In the genomic region with DNA sequence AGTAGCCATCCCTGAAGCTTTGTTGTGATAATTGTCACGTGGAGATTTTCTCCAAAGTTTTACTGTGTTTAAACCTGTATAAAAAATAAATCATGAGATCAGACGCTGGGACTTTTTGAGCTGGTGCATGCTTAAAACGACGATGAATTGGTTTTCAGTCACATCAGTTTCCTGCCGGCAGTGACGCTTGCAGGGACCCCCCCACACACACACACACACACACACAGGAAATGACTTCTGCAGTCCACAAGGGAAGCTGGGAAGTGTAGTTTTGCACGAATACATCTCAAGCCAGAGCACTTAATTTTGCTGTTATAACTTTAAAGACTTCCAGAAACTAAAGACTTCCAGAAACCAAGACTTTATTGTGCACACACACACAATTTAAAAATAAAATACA, we compare ENCODE assay signal across 8 mouse cellular contexts. TPM values are rescaled to one million over a fixed set of nuclear protein-coding genes. Genes with fewer than 3 reads are reported as not detected.
DNase-seq lines count a peak whose midpoint lies in the region; ATAC-seq and TF ChIP-seq lines count a peak whose summit lies in the region.

No protein-coding gene starts in this region.

- no peaks in the 10 kb centered on the region for H3K27me3 ChIP-seq in embryonic facial prominence, embryonic 12.5 days
- no peaks in the 10 kb centered on the region for H3K27me3 ChIP-seq in hindbrain, embryonic 14.5 days (ENCODE audit: control insufficient read depth, insufficient read depth, low read length)
- no peaks in the 10 kb centered on the region for H3K27me3 ChIP-seq in stomach, postnatal 0 days (ENCODE audit: control insufficient read depth, insufficient read depth, low read length)

- H3K9me3 ChIP-seq in embryonic facial prominence, embryonic 12.5 days, result no peaks in the 10 kb centered on the region
- H3K9me3 ChIP-seq in hindbrain, embryonic 14.5 days (ENCODE audit: control insufficient read depth, low read length), result no peaks in the 10 kb centered on the region
- H3K9me3 ChIP-seq in stomach, postnatal 0 days (ENCODE audit: control insufficient read depth, low read length), result no peaks in the 10 kb centered on the region

- no peaks in the 10 kb centered on the region for H3K36me3 ChIP-seq in embryonic facial prominence, embryonic 12.5 days
- H3K36me3 ChIP-seq in hindbrain, embryonic 14.5 days (replicated peaks; ENCODE audit: control insufficient read depth, insufficient read depth), result no peaks in the 10 kb centered on the region
- H3K36me3 ChIP-seq in stomach, postnatal 0 days (ENCODE audit: control insufficient read depth, insufficient read depth, low read length), result no peaks in the 10 kb centered on the region

- H3K4me1 ChIP-seq in embryonic facial prominence, embryonic 12.5 days, result no peaks in the 10 kb centered on the region
- no peaks in the 10 kb centered on the region for H3K4me1 ChIP-seq in hindbrain, embryonic 14.5 days (replicated peaks; ENCODE audit: control insufficient read depth, insufficient read depth, low read length)
- no peaks in the 10 kb centered on the region for H3K4me1 ChIP-seq in stomach, postnatal 0 days (replicated peaks; ENCODE audit: control insufficient read depth, insufficient read depth)

- peak overlapping the region; percentile 21 for H3K4me2 ChIP-seq in embryonic facial prominence, embryonic 12.5 days (replicated peaks)
- peak overlapping the region; percentile 42 for H3K4me2 ChIP-seq in hindbrain, embryonic 14.5 days (replicated peaks)
- peak overlapping the region; percentile 39 for H3K4me2 ChIP-seq in stomach, postnatal 0 days (replicated peaks; ENCODE audit: low read depth)

- H3K4me3 ChIP-seq in embryonic facial prominence, embryonic 12.5 days, result no peak overlapping the region
- H3K4me3 ChIP-seq in hindbrain, embryonic 14.5 days (replicated peaks; ENCODE audit: low read length), result peak overlapping the region; percentile 7; the same call in 1 of the 2 replicates
- H3K4me3 ChIP-seq in stomach, postnatal 0 days (ENCODE audit: low read depth, low read length), result no peak overlapping the region

- DNase-seq in right cerebral cortex, adult 18-20 months, result peak; percentile 37
- no peak for DNase-seq in right cerebral cortex, postnatal 25 days
- peak; percentile 65 for DNase-seq in hindbrain, embryonic 14.5 days (ENCODE audit: low spot score)
- DNase-seq in layer of hippocampus, postnatal 14 days (ENCODE audit: low spot score in 2 of 2), result peak; percentile 16 to 52
- peak; percentile 19 for DNase-seq in stomach, postnatal 0 days (ENCODE audit: low spot score)

- no peak overlapping the region for H3K9ac ChIP-seq in embryonic facial prominence, embryonic 12.5 days
- H3K9ac ChIP-seq in hindbrain, embryonic 14.5 days, result no peak overlapping the region
- no peak overlapping the region for H3K9ac ChIP-seq in stomach, postnatal 0 days (ENCODE audit: low read length)

- no peak for TF ChIP-seq EP300 in stomach, postnatal 0 days (optimal IDR thresholded peaks at IDR 0.05)

- no peak overlapping the region for H3K27ac ChIP-seq in embryonic facial prominence, embryonic 12.5 days
- H3K27ac ChIP-seq in hindbrain, embryonic 14.5 days, result no peak overlapping the region
- no peak overlapping the region for H3K27ac ChIP-seq in stomach, postnatal 0 days (replicated peaks)

- 0 out of 2 replicates have a peak, but pooled peaks have one; percentile 56 for ATAC-seq in embryonic facial prominence, embryonic 12.5 days (ENCODE audit: insufficient number of reproducible peaks, insufficient read depth, low FRiP score, low TSS enrichment)
- ATAC-seq in hindbrain, embryonic 14.5 days (ENCODE audit: low FRiP score), result peak; percentile 80; the same call in 1 of the 2 replicates
- peak; percentile 89 for ATAC-seq in megakaryocyte progenitor cell, adult 5-6 weeks (replicated peaks; ENCODE audit: poor library complexity)
- no peak for ATAC-seq in stomach, postnatal 0 days (ENCODE audit: low FRiP score, low TSS enrichment)
- no peak for ATAC-seq in megakaryocyte-erythroid progenitor cell, adult 5-6 weeks (replicated peaks; ENCODE audit: low FRiP score, low TSS enrichment, poor library complexity, severe bottlenecking)

- TF ChIP-seq CTCF in stomach, postnatal 0 days (IDR thresholded peaks at IDR 0.05; ENCODE audit: low read depth), result no peak

- 37% methylated on average over 7 of the region's 7 CpGs for WGBS in embryonic facial prominence, embryonic 12.5 days
- 53% methylated on average over 7 of the region's 7 CpGs for WGBS in hindbrain, embryonic 14.5 days
- 16% methylated on average over 7 of the region's 7 CpGs for WGBS in stomach, postnatal 0 days

RNA-seq across cellular contexts. Expression of a gene that starts 5.3 kb away (rescaled TPM):
- polyA plus RNA-seq in embryonic facial prominence, embryonic 12.5 days (2016; fragmentation: Nextera tagmentation; extraction: Ambion mirVana), result 21.9 and 24.1 TPM in 2 replicates
- polyA plus RNA-seq in hindbrain, embryonic 14.5 days (2014; fragmentation: Nextera tagmentation; extraction: Ambion mirVana), result 19.0 and 20.4 TPM in 2 replicates
- total RNA-seq in layer of hippocampus, postnatal 14 days (2021), result 1 to 10 TPM; 4.3 to 6.0 TPM
- total RNA-seq in megakaryocyte progenitor cell, adult 5-6 weeks (2015), result 68.1 and 70.0 TPM in 2 replicates
- total RNA-seq in megakaryocyte progenitor cell, adult 5-6 weeks (2017), result 56.1 and 62.7 TPM in 2 replicates
- 22.8 and 23.4 TPM in 2 replicates for polyA plus RNA-seq in stomach, postnatal 0 days (2015; fragmentation: Nextera tagmentation; extraction: Ambion mirVana)
- 15.2 and 37.8 TPM in 2 replicates for total RNA-seq in megakaryocyte-erythroid progenitor cell, adult 5-6 weeks (2014; fragmentation: Nextera tagmentation)
- 49.2 and 60.6 TPM in 2 replicates for total RNA-seq in megakaryocyte-erythroid progenitor cell, adult 5-6 weeks (2017)

RNA-seq across cellular contexts. Expression of a gene that starts 56.7 kb away (rescaled TPM):
- 20.2 and 23.6 TPM in 2 replicates for polyA plus RNA-seq in embryonic facial prominence, embryonic 12.5 days (2016; fragmentation: Nextera tagmentation; extraction: Ambion mirVana)
- 22.3 and 23.1 TPM in 2 replicates for polyA plus RNA-seq in hindbrain, embryonic 14.5 days (2014; fragmentation: Nextera tagmentation; extraction: Ambion mirVana)
- total RNA-seq in layer of hippocampus, postnatal 14 days (2021), result 10 to 100 TPM in 1 of 2 experiments, 1 to 10 TPM in 1; 9.7 to 14.0 TPM
- total RNA-seq in megakaryocyte progenitor cell, adult 5-6 weeks (2015), result 11.1 and 17.5 TPM in 2 replicates
- total RNA-seq in megakaryocyte progenitor cell, adult 5-6 weeks (2017), result 41.4 and 51.3 TPM in 2 replicates
- 18.1 and 18.2 TPM in 2 replicates for polyA plus RNA-seq in stomach, postnatal 0 days (2015; fragmentation: Nextera tagmentation; extraction: Ambion mirVana)
- 4.3 and 5.1 TPM in 2 replicates for total RNA-seq in megakaryocyte-erythroid progenitor cell, adult 5-6 weeks (2014; fragmentation: Nextera tagmentation)
- 23.2 and 37.4 TPM in 2 replicates for total RNA-seq in megakaryocyte-erythroid progenitor cell, adult 5-6 weeks (2017)

Comparison
In these comparisons a context has a peak if more than half of its experiments do, and no peak if none do; other contexts are left out.
1. ATAC-seq: peak in embryonic facial prominence, embryonic 12.5 days (single experiment), hindbrain, embryonic 14.5 days (single experiment) and megakaryocyte progenitor cell, adult 5-6 weeks (single experiment); none in stomach, postnatal 0 days (single experiment) and megakaryocyte-erythroid progenitor cell, adult 5-6 weeks (single experiment).
2. Peak in every context shown above with its lines, with median percentiles within 50 percentile points of each other: H3K4me2 ChIP-seq.